Mouse (Mus musculus): ENCODE results near the gene Ubash3a.

Gene Ubash3a

DNA sequence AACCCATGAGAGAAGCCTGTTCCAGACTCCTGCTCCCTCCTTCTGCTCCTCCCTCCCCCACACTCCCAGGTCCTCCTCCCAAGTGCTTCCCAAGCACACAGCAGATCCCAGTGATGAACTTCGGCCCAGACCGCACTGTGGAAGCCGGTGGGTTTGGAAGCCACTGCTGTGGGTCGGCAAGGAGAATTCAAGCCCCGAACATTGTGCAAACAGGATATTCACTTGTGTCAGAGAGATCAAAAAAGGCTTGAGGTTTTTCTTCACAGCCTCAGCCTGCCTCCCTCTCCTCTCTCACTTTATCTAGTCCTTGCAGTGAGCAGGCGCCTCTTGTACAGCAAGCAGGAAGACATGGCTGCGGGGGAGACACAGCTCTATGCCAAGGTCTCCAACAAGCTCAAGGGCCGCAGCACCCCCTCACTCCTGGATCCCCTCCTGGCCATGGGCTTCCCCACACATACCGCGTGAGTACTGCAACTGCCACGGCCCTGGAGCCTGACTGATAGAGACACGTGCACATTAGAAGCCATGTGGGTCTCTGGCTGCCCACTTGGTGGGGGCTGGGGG is at the start of gene Ubash3a:
Gene Ubash3a (plus strand): TSS at position 103 of the 564 bp plus-strand sequence.
- in situ Hi-C loops (cut with MboI, MseI): loop anchor here (10.0 kb wide), 1 partner anchor 133 kb away; no protein-coding TSS in a partner anchor

DNA sequence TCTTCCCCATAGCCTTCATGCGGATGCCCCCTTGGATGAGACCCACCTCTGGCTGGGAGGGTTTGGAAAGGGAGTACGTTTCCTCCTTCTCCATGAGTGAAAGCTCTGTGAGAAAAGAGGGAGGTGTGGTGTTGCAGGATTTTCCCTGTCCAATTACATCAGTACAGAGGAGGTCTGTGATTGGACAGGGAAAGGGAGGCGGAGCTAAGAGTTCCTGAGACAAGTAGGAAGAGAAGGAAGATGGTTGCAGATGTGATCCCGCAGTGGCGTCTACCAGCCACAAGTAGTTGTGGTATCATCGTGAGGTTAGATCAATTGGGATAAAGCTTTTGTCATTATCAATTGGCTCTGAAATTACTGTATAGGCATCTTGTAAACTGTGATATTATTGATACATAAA is 49.8 kb upstream of the Ubash3a start:
- in situ Hi-C loops (cut with MboI, MseI): no loop called here

DNA sequence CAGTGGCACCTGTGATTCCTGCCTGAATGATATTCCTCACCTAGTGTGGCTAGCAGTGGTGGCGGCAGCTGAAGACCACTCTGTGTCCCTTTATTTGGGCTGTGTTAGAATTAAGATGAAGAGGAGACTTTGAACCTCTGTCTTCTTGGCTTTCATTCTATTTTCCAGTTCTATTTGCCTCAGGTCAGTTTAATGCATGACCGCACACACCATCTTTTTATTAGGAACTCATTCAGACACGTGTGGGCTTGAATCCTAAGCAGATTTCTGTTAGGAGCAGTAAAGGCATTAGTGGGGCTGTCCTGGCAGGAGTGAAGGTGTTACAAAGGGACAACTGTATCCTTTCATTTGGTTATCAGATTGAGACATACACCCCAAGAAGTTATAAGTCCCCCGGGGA is 47.4 kb upstream of the Ubash3a start:
- in situ Hi-C loops (cut with MboI, MseI): no loop called here

DNA sequence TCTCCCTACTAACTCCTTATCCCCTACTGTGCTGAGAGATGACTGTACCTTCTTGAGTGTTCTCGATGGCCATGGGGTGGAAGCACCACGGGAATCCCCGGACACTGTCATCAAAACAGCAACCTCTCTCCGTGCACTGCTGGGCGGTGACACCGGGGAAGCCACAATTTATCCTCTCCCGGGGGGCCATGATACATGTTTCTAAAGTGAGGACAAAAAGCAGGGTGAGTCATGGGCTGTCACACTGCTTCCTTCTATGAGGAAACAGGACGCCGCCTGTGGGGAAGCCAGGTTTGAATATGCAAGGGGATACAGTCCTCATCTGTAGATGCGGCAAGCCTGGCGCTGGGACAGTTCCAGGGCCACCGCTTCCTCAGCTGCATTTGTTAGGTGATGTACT is 45.1 kb upstream of the Ubash3a start:
- in situ Hi-C loops (cut with MboI, MseI): no loop called here

DNA sequence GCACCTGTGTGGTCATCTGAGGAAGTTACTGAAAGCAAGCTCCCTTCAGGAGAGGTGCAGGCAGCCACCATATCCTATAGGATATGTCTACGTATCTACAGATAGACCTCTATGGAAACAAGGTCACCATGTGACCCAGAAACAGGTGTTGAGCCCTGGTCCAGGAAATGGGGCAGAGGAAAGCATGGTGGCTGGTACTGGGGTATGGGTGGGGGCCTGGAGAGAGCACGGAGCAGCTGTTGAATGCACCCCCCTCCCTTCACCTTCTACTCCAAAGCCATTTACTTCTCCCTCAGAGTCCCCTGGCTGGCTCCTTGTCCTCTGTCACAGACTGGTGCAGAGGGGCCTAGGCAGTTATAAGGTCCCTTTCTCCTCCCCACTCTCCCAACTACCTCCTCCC is 43.9 kb upstream of the Ubash3a start:
- in situ Hi-C loops (cut with MboI, MseI): no loop called here

DNA sequence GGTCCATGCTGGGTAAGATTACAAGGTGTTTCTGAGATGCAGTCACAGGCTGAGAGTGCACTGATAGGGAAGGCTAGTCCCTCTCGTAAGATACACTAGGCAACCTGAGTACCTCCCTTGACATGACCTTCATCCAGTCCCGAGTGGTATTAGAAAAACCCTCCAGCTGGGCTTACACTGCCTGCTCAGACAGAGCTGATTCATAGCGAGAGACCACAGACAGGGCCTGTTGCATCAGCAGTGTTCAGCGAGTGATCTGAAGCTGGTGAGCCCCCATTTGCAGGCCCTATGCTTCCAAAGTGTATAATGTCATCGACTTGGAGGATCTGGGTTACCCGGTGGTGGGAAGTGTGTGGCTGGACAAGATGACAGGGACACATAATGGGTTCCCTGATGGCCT is 42.5 kb upstream of the Ubash3a start, which contains the start of gene Tff1:
Gene Tff1 (minus strand): TSS at position 151 of the 400 bp plus-strand sequence.
- in situ Hi-C loops (cut with MboI, MseI): no loop called here

DNA sequence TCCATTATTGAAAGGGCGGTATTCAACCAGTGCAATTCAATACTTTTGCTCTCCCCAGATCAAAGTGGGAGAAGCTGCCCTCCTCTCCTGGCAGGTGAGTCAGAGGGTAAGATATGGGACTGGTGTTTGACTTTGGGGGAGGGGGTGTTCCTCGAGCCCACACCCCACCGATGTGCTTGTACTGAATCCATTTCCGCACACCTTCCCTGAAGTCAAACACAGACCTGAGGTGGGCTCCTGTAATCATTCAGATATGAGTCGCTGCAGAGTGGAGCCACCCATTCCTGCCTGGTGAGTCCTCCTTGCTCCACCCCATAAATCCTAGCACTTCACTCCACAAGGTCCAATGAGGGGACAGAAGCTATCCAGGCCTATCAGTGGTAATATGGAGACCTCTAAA is 37.9 kb upstream of the Ubash3a start:
- in situ Hi-C loops (cut with MboI, MseI): no loop called here

DNA sequence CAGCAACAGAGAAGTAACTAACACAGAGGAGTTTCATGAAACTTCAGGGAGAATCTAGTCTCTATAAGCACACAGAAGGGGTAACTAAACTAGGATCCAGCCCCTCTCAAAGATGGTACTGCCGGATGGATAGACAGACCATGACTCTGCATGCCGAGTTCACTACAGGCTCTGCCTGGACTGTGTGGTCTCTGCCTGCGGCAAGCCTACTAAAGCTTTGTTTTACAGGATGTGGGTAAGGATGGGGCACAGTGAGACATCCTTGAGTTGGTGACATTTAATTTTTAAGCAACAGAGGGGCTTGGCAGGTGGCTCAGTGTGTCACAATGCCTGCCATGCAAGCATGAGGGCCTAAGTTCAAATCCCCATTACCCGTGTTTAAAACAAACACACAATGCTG is 31.4 kb upstream of the Ubash3a start:
- in situ Hi-C loops (cut with MboI, MseI): no loop called here

DNA sequence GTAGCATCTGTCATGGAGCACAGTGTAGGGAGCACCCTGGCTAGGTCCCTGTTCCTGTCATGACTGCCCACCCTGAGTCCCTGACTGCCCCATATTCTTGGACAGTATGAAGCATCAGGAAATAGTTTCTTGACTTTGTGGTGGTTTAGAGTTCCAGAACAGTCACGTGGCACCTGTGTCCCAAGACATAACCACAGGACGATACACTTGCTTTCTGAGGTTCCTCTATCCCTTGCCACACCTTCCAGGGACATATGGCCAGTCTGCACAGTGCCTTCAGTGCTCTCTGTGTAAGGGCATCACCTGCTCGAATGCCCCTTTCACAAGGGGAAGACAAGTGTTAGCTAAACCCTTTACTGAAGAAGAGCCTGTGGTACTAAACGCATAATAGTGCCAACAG is 26.2 kb upstream of the Ubash3a start:
- in situ Hi-C loops (cut with MboI, MseI): no loop called here

DNA sequence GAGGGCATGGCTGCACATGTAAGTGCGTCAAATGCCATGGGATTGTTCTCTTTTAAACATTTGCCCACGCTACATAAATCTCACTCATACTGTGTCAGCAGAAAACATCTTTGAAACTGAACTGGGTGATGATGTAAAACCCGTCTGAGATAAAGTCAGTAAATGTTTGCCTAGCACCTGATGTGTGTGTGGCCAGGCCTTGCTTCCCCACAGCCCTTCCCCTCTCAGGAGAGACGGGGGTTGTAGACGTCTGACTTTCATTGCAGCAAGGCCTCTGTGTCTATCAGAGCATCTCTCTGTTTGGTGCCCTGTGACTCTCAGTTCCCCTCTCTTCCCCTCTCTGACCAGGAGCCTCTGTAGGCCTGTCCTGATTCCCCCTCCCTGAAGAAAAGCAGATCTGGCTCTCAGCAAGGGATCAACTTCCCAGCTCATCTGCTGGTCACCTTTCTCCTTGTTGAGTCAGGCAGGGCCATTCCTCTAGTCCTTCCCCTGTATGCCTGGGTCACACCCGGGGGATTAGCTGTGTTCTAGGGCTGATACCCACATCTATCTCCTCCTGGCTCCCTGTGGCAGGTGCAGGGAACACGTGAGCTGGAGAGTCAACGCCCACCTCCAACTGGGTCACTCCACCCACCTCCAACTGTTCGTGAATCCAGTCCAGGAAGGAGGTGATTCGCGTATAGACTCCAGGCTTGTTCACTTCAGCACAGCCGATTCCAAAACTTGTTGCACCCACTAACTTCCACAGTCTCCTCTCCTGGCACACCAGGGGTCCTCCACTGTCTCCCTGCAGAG is 24.3 kb upstream of the Ubash3a start:
- in situ Hi-C loops (cut with MboI, MseI): no loop called here

DNA sequence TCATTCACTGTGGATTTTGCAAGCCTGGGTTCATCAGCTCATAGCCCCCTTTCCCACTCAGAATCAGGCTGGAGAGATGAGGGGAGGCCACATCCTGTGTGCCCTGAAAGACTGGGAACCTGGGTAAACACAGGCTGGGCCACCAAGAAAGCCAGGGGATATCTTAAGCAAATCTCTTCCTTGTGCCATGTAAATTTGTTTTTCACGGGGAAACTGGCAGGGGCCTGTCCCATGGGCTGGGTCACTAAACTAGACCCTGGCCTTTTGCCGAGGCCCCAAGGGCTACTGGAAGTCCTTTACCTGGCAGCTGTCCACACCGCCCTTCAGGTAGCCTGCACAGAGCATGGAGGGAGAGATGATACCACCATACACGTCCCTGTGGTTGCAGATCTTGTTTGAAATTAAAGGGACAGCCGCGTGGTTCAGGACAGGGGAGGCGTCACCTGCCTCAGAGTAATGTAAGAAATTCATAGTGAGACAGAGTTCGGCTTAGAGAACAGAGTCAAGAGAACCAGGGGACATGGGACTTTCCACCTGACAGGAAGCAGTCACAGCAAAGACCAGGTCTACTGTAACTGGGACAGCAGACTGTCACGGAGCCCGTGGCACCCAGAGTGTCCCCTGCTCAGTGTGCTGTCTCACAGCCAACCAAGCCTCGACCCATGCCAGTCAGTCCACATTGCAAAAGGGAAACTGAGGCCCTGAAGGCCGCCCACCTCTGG is 23.2 kb upstream of the Ubash3a start:
- in situ Hi-C loops (cut with MboI, MseI): no loop called here

DNA sequence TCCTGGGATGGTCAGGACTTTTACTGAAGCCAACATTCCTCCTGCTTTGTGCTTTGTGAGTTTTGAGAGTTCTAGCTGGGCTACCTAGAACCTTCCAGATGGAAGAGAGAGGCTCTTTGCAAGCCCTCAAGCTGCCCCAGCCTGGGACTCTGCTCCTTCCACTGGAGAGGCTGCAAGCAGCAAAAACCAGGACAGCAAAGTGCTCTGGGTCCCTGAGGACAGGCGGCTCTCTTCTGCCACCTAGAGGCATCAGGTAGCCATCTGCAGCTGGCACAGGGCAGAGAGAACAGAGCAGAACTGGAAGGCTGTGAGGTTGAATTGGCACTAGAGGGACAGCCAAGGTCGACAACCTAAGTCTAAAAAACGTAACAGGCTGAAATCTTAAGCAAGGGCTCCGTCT is 20.3 kb upstream of the Ubash3a start:
- in situ Hi-C loops (cut with MboI, MseI): loop anchor here (5.0 kb wide), 1 partner anchor 45 kb away; the partner anchor contains the start of gene Tff2

DNA sequence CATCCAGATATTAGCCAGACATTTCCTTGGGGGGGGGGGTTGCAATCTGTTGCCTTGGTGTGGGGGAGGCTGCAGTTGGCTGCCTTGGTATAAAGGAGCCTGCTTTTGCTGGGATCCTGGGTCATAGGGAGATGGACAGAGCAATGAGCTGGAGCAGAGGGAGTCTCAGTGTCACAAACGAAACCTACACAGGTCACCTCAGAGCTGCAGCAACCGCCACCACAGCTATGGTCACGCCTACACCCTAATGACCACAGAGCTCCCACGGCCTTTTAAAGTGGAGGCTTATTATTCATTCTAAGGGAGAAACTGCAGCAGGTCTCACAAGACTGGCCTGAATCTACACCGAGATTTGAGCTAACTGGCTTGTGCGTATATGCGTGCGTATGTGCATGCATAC is 15.8 kb upstream of the Ubash3a start:
- in situ Hi-C loops (cut with MboI, MseI): no loop called here

DNA sequence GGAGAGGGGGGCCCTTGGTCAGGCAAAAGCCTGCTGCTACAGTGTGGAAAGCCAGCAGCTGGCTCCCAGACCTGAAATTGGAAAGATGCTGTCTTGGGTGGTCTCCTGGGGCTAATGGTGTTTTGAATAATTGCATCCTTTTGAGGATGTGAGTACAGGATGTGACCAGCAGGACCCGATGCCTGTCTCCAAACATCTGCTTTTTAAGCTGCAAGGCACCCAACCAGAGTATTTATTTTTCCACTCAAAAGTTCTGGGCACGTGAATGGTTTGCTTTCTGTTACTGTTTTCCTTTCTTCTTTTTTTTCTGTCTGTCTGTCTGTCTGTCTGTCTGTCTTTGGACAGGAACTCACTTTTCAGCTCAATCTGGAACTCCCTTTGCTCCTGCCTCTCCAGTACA is 15.0 kb upstream of the Ubash3a start:
- in situ Hi-C loops (cut with MboI, MseI): no loop called here

DNA sequence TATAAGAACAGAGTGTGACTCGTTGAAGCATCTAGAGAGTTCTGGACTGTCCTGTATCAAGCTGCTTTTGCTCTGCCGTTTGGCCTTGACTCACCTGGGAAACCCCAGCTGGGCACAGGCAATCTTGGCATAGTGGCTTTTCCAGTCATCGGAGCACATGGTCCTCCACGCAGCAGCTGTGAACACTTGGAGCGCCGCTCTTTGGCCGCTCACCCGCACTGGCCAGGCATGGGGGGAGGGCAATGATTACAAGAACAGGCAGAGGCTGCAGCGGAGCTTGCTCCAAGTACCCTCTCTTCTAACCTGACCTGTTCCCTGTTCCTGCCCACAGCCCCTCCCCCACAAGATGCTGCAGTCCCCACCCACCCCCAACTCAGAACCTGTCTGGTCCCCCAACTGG is 14.3 kb upstream of the Ubash3a start:
- in situ Hi-C loops (cut with MboI, MseI): no loop called here

DNA sequence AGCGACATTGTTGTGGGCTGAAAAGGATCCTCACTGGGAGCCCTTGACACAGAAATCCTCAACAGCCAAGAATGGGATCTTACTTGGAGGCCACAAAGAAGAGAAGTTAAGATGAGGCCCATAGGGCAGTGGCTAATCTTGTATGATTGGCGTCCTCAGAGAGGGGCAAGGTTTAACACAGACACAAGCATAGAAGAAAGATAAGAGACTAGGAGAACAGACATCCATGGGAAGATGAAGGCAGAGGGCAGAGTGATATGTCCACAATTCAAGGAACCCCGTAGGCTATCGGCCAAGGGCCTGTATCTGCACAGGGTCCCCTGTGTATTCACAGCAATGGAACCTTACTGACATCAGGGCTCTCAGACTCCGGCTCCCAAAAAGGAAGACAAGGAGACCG is 12.5 kb upstream of the Ubash3a start:
- in situ Hi-C loops (cut with MboI, MseI): no loop called here

DNA sequence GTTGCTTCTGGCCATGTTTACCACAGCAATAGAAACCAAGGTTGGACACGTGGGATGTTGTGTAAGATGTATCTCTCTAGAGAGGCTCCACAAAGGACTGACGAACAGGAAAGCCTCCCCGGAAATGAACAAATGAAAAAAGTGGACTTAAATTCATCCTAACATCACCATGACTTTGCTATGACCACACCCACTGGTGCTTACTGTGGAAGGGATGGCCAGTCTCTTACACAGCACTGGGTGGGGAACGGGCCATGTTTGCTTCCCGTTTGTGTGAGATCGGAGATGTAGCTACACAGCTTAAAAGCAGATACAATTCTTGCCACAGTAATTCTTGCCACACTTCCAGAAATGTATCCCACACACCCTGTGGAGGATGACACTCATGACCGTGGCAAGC is 11.4 kb upstream of the Ubash3a start:
- in situ Hi-C loops (cut with MboI, MseI): no loop called here

DNA sequence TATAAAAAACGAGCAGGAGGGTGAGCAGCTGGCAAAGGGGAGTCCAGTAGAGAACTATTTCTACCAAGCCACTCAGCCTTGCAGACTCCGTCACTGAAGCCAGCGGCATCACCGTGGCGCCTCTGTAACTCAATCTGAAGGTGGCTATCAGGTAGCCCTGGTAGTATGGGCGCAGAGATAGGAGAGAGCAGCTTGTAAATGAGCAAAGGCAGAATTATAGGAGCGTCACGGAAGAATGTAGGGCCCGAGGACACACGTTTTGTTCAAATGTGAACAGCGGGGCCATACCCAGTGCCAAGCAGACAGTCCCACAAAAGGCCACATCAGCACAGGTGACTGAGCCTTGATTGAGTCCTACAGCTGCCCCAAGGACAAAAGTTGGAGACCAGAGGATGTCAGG is 8.8 kb upstream of the Ubash3a start, which contains the start of gene Tmprss3:
Gene Tmprss3 (minus strand): TSS at position 101 of the 400 bp plus-strand sequence.
- in situ Hi-C loops (cut with MboI, MseI): no loop called here

DNA sequence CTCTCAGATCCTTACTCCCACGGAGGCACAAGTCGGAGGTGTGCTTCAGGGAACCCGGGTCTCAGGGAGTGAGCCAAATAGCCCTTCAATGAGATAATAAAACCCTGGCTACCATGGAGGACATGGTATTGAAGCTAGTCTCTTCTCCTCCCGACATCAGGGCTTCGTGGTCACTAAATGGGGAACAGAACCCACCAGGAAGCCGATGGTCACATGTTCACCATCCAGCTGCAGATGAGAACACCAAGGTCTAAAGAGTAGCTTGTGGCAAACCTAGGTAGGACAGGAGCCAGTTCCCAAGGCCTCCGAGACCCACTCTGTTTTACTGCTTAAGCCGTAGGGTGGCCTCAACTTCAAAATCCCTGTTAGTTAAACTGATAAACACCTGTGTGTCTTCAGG is 981 bp downstream of the Ubash3a start:
- in situ Hi-C loops (cut with MboI, MseI): loop anchor here (10.0 kb wide), 1 partner anchor 134 kb away; no protein-coding TSS in a partner anchor

DNA sequence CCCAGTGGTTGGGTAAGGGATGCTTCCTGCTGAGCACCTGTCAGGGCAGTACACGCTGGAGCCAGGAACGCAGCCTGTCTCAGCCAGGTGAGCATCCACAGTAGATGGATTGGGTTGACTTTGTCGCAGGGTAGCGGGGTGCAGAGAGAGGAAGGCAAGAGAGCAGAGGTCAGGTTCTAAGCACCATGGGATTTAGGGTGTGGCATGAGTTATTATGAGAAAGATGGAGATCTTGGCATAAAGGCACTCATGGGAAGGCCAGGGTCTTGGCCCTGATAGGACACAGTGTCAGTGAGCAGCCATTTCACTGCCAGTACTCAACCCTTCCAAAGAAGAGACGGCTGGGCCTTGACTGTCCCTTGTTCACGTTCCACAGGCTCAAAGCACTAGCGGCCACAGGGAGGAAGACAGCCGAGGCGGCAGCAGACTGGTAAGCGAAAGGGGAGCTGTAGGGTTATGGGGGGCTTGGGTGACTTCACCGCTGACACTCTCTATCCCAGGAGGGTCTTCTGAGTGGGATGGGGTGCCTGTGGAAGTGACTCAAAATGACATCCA is 1.8 kb downstream of the Ubash3a start:
- in situ Hi-C loops (cut with MboI, MseI): loop anchor here (10.0 kb wide), 1 partner anchor 135 kb away; no protein-coding TSS in a partner anchor

DNA sequence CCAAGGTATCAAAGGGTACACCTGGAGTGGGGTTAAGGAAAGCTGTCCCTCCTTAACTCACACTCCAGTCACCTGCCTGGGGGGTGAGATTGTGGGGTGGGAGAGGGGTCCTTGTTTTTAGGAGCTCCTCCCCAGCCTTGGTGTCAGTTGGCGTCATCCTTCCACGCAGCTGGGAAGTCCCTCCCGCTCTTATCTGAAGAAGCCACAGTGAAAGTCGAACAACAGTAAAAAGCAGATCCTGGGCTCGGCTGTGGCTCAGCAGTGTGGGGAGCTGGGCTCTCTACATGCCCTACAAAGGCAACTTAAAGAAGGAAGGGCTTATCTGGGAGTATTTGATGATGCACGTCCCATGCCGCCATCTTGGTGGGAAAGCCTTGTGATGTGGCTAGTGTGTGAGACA is 2.6 kb downstream of the Ubash3a start:
- in situ Hi-C loops (cut with MboI, MseI): loop anchor here (10.0 kb wide), 1 partner anchor 625 kb away; no protein-coding TSS in a partner anchor

DNA sequence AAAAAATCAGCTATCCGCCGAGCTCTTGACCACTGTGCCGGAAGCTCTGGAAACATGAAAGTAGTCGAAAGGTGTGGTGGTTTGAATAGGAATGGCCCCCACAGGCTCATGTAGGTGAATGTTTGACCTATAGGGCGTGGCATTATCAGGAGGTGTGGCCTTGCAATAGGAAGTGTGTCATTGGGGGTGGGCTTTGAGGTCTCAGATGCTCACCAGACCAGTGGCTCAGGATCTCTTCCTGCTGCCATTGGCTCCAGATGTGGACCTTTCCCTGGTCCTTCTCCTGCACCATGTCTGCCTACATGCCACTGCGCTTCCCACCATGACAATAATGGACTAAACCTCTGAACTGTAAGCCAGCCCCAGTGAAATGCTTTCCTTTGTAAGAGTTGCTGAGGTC is 4.2 kb downstream of the Ubash3a start:
- in situ Hi-C loops (cut with MboI, MseI): loop anchor here (10.0 kb wide), 1 partner anchor 623 kb away; no protein-coding TSS in a partner anchor
